Mouse (Mus musculus) adipocyte (in vitro differentiated cells): Measurements from ENCODE around the gene Tjp1.

ENCODE experiments used
- DNase-seq: peaks from one replicate; pipeline ENCODE4 v3.0.0-alpha.2; 2016; ENCODE audit warnings: low spot score

Gene Tjp1

DNA sequence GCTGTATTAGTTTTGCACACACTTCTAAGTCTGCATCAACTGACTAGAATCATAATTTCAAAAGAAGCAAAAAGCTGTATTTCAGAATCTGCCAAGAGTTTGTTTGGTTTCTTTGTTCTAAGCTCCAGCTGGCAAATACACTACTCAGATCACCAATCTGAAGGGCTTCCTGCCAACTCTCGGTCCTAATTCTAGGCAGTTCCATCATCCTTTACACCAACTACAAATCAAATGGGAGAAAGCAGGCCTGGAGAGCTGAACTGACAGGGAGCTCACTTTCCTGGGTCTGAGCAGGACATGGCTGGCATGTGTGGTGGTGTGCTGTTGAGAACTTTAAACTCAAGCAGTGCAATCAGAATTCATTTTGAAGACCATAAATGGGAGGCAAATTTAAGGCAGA, 170.0 kb downstream of the Tjp1 start:
- DNase-seq = peak; percentile 73

- no peak for DNase-seq
Measured at GRCm38 (mm10) chr7:65356204-65356603, 171.4 kb downstream of the Tjp1 start.

GRCm38 (mm10) chr7:65354908-65355307, 172.7 kb downstream of the Tjp1 start:
- no peak for DNase-seq

GRCm38 (mm10) chr7:65350348-65351079, 177.1 kb downstream of the Tjp1 start:
- peak; percentile 19 for DNase-seq

DNA sequence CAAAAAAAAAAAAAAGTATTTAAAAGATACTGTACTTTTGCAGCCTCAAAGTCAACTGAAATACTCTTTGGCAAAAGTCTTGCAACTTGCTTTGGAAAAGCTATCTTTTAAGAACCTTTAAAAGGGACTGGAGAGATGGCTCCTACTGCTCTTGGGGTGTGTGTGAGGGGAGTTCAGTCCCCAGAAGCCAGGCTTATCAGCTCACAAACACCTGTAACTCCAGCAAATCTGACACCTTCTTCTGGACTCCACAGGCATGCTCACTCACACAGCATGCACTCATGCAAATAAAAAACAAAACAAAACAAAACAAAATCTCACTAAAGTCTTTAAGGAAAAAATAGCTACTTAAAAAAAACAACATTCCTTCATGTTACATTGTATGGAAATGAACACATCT, 179.0 kb downstream of the Tjp1 start:
- DNase-seq = no peak

DNA sequence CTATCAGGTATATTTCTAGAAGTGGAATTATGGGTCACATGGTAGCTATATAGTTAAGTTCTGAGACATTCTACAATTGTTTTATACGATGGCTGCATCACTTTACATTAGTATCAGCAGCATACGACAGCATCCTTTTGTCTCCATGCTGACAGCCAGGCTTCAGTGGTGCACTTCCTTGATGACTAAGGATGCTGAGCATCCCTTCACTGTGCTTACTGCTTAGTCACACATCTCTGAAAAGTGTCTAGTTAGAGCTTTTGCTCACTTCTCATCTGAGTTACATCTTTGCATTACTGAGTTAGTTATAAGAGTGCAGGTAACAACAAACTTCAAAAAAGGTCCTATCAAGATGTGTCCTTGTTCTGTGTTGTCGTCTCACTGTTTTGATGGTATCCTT, 182.3 kb downstream of the Tjp1 start:
- no peak for DNase-seq

GRCm38 (mm10) chr7:65337581-65338270, 189.9 kb downstream of the Tjp1 start:
- DNase-seq = no peak

- DNase-seq = no peak
Measured at GRCm38 (mm10) chr7:65333081-65333760, 194.4 kb downstream of the Tjp1 start.

- DNase-seq = peak; percentile 69
Measured at GRCm38 (mm10) chr7:65319047-65319725, 208.4 kb downstream of the Tjp1 start.

GRCm38 (mm10) chr7:65317418-65317817, 210.2 kb downstream of the Tjp1 start:
- peak; percentile 55 for DNase-seq

DNA sequence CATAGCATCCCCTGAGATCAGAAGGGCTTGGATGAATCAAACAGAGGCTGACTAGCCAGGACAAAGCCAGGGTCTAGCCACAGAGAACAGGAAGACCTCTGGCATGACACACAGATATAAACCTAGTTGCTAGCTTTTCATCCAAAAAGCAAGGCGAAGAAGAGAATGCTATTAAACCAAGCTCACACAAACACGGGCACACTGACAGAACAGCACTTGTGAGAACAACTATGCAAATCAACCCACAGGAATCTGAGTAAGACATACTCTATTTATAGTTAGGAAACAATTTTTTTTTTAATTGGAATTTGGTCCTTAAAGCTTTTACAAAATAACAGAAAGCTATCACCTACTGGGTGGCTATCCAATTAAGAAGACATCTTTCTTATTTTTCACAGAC, 212.4 kb downstream of the Tjp1 start:
- DNase-seq = no peak

DNA sequence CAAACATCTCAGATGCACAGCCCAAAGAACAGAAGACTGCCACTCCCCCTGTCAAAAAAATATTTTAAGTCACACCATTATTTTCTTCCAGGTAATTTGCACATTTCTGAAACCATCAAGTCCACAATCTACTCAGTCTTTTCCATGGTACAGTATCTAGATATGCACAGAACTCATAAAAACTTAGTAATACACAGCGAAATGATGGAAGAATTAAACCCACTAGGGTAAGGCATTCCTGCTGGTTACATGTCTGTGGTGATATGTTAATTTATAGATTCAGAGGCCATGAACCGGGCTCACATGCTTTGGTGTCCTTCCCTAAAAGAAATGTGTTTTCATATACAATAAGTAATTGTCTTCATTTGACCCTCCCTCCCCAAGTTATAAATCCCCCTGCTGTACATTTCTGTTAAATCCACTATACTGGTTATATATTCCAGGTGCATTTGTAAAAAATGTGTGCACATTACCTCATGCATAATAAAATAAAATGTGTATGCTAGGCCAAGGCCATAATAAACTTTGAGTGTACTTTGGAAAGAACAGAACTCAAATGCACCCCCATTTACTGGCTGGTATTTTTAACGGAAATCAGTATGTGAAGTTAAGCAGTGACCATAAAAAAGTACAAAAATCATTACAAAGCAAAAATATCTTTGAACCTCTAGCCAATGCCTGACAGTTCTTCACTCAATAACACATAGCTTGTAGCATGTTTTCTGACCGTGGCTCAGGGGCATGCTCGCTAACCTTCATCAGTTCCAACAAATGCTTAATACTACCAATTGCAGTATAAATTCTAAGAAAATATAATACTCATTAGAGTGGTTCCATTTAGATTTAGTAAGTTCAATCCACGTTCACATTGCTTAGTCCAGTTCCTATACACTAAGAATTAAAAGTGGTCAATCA, 230.6 kb downstream of the Tjp1 start:
- no peak for DNase-seq

- no peak for DNase-seq
Measured at GRCm38 (mm10) chr7:65282886-65283285, 244.7 kb downstream of the Tjp1 start.

DNA sequence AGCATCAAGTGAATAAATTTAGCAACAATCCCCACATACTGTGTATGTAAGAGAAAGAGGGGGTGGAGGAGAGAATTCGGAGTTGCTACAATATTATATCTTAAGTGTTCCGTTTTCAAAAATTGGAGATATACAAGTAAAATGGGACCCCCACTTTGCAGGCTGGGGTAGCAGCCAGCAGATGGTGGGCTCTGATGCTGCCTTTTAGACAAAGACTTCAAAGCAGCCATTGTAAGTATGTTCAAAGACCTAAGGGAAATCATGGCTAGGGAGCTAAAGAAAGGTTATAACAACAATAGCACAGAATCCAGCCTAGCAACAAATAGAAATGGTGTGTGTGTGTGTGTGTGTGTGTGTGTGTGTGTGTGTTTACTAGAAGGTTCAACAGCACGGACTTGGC, 245.6 kb downstream of the Tjp1 start:
- DNase-seq = peak; percentile 12

GRCm38 (mm10) chr7:65280944-65281912, 246.4 kb downstream of the Tjp1 start:
- peak; percentile 92 for DNase-seq

- no peak for DNase-seq
Measured at GRCm38 (mm10) chr7:65279277-65279676, 248.3 kb downstream of the Tjp1 start.

DNA sequence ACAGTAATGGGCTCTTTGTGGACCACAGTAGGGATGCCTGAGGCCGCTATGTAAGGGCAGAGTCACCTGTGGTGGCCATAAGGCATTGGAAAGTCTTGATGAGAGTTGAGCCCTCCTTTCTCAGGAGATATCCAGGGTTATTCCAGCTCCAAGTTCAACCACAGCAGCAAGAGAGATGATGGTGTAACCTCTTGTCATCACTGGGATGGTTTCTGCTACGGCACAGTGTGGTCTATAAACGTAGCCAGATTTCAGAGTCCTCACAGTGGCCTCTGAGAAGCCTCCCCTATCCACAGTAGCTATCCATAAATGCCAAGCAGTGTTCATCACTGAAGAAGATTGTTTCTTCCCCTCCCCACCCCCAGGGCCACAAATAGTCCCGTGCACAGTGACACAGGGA, 251.8 kb downstream of the Tjp1 start:
- DNase-seq = no peak

DNA sequence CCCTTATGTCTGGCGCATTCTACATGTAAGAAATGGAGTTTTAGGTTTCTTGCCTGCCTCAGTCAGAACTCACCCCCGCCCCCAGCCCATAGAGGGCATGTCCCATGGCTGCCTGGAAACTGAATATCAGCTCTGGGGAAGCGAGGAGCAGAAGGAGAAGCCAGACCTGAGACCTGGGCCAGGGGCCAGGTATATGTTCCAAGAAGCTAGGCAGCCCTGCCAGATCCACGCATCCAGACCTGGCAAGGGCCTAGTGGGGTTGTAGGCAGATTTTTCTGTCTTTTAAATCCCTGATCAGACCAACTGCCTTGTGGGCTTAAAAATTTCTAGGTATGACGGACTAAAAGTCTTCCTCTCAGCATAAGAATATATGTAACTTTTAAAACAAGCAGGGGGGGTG, 253.4 kb downstream of the Tjp1 start:
- no peak for DNase-seq

- DNase-seq = no peak
Measured at GRCm38 (mm10) chr7:65249656-65250055, 277.9 kb downstream of the Tjp1 start.
